Mouse (Mus musculus) monocyte, adult 2 months (primary cell): ENCODE results near the gene Fgfbp3.
A peak's percentile ranks its signal among the peaks of the same experiment; 100 is the strongest.
"Not testable (repeated sequence)": the region's sequence is repeated elsewhere in the genome, so short reads cannot be mapped to it uniquely, and the experiment has no call there.

Source experiments
- DNase-seq, 2 experiments: peaks; one replicate each; pipeline ENCODE4 v3.0.0; 2022; ENCODE audit warnings: low spot score in 2 of 2, low read depth in 1 of 2

Gene Fgfbp3

GRCm38 (mm10) chr19:36910424-36911045, 8.9 kb downstream of the Fgfbp3 start:
- no peak for DNase-seq

DNA sequence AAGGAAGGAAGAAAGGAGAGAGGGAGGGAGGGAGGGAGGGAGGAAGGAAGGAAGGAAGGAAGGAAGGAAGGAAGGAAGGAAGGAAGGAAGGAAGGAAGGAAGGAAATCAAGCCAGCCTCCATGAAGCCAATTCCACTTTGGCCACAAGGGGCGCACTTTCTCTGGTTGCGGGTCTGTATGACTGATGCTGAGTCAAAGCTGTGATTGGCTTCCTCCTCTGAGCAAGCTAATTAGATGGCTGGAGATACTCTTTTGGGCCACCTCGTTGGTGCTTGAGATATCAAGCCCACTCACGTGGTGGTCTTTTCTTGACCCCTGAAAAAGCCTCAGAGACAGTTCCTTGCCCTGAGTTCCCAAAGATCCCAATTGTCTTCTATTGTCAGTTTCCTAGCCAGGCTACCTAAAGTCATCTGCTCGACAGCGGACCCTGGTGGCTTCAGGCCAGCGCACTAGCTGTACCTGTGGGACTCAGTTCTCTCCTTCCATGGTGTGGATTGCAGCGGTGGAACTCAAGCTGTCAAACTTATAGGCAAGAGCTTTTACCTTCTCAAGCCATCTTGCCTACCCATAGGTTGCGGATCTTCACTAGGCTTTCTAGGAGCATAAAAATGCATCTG, 9.6 kb downstream of the Fgfbp3 start:
- peak in 1 of 2 experiments; percentile 48 for DNase-seq

- DNase-seq = no peak
Measured at GRCm38 (mm10) chr19:36909150-36909549, 10.3 kb downstream of the Fgfbp3 start.

DNA sequence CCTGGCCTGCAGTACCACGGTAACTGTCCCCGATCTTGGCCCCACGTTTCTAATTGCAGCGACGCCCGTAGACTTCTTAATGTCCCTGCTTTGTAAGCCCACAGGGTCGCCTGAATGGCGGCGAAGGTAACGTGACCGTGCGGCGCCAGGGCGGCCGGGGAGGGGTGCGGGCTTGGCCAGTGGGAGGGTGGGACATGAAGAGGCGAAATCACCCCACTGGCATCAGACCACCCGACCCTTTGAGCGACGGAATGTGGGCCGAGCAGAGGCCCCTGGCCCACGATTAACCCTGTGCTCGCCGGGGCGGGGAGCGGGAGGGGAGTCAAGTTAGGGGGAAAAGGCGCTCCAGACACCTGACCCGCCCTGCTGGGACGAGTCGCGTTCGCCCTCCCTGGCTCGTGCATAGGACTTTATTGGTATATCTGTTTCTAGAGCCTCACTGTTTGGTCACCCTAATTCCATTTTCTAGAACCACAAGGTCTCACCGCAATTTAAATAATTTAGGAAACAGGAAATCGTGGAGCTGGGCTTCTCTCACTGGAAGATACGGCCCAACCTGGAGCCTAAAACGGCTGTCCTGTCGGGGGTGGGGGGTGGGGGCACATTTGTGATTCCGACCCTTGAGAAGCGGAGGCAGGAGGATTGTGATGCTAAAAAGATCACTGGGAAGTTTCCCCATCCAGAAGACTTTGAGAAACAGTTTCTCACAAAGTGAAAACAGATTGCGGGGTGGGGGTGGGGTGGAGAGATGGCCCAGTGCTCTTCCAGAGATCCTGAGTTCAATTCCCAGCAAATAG, 15.0 kb downstream of the Fgfbp3 start:
- DNase-seq = no peak

DNA sequence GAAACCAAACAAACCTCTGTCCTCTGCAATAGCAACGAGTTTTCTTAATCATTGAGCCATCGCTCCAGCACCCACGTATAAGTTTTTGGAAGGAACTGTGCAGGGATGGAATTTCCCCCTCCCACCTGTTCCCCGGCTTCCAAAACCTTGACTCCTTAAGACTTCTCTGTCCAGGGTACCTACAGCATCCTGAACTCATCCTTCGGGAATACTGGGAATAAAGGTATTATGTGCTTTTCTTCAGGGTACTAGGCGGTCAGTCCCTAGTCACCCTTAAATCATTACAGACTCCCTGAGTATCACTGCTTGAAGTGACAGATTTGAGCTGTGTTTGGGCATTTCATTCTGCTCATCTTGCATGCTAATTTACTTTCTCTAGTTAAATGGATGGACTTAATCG, 16.0 kb downstream of the Fgfbp3 start:
- DNase-seq = no peak

DNA sequence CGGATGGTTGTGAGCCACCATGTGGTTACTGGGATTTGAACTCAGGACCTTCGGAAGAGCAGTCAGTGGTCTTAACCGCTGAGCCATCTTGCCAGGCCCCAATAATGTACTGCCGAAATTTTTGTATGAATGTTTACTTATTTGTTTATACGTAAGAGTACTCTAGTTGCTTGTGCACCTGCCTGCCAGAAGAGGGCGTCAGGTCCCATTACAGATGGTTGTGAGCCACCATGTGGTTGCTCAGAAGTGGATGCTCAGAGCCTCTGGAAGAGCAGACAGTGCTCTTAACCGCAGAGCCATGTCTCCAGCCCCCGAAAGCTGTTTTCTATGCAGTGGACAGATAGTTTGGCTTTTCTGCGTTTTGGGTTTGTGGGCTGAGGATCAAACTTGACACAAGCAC, 21.6 kb downstream of the Fgfbp3 start:
- DNase-seq = no peak

DNA sequence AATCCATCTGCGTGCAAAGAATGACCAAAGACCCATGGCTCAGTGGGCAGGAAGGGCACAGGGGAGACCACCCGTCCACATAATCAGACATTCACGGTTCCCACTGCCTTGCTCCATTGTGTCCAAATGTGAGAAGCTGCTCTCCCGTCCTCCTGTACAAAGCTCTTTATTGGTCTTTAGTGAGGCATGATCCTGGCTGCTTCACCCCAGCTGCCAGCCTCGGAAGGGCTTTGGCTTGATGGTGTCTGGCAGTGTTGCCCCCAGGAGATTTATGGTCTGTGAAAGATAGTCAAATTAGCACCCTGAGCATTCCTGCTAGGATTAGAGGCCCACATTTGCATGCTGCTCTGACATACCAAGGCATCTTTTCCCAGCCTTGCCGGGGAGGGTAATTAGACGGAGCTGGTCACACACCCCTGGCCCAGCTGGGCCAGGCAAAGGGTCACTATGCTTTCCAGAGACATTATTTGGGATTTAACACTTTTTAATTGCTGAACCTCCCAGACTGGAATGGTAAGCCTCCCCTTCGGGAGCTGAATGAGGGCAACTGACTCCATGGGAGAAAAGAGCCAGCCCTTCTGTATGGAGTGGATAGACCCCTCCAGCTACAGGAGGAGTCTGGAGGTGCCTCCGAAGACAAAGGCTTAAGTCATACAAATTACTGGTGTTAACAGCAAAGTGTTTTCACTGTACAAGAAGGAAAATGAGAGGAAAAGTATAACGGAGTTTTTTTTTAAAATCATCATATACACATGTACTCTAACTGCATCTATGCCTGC, 22.4 kb downstream of the Fgfbp3 start:
- no peak for DNase-seq

- DNase-seq = no peak
Measured at GRCm38 (mm10) chr19:36891746-36892145, 27.7 kb downstream of the Fgfbp3 start.

GRCm38 (mm10) chr19:36887706-36888105, 31.7 kb downstream of the Fgfbp3 start:
- no peak for DNase-seq

GRCm38 (mm10) chr19:36886316-36886715, 33.1 kb downstream of the Fgfbp3 start:
- DNase-seq = no peak

GRCm38 (mm10) chr19:36883119-36883518, 36.3 kb downstream of the Fgfbp3 start:
- no peak for DNase-seq

DNA sequence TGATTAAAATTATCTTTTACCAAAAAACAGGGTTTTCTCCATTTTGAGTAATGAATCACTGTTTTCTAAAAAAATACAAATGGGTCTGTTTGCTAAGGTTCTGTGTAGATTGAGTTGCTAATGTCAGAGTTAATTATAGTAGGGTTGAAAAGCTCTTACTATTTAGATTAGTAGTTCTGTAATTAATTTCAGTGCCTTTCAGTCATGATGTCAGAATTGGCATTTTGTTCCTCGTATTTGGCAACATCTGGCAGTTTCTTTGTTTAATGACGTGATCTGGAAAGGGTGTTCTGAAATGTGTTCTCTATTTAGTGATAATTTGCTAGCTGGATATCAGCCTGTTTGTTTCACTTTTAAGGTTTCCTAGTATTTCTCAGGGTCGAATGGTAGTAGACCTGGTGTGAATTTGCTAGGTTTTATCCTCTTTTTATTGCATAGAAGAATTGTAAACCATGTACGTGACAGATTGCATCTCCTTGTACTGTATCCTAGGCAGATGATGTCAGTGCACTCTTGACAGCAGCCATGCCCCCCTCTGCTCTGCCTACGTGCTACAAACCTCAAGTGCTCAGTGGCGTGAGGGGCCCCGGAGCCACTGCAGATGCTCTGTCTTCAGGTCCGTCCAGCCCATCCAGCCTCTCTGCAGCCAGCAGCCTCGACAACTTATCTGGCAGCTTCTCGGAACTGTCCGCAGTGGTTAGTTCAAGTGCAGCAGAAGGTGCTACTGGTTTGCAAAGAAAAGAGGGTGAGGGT, 40.5 kb downstream of the Fgfbp3 start:
- no peak for DNase-seq

- DNase-seq = no peak
Measured at GRCm38 (mm10) chr19:36877329-36877728, 42.1 kb downstream of the Fgfbp3 start.

DNA sequence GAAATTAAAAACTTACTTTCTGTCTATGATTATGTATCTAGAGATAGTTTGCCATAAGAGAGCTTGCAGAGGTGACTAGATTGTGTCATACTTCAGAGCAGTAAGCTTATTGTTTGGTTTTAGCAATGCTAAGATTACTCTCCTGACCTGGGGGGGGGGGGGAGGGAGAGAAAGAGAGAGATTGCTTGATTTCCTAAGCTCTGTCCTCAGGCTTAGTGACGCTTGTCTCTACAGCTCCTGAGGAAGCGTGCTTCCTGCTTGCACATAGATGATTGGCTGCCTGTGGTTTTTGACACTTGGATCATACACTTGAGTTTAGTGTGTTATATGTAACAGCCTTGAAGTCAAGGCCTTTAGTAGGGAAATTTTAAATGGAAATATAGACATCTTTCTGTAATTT, 44.8 kb downstream of the Fgfbp3 start:
- no peak for DNase-seq

GRCm38 (mm10) chr19:36868675-36869074, 50.7 kb downstream of the Fgfbp3 start:
- DNase-seq = not testable (repeated sequence)
